Mouse (Mus musculus): Measurements from ENCODE around the gene Rbmxl1. TPM values are rescaled to one million over a fixed set of nuclear protein-coding genes. Genes with fewer than 3 reads are reported as not detected.
"Not testable (repeated sequence)": the region's sequence is repeated elsewhere in the genome, so short reads cannot be mapped to it uniquely, and the experiment has no call there.

Rbmxl1 gene
- polyA plus RNA-seq, 1 experiment from 2014 or later = 106 TPM

- DNase-seq (ENCODE audit: low read depth, low spot score) = no peak
- POLR2A ChIA-PET = no interaction called here
- in situ Hi-C loops (cut with MboI; ENCODE audit: low pct_unique_long_range_greater_than_20kb) = no loop called here
- H3K27me3 ChIP-seq = no peaks in the 10 kb centered on the region
- ATAC-seq = no peak
- CTCF ChIA-PET = interaction anchor here (1.2 to 1.5 kb wide), 2 partner anchors 8 to 14 kb away, joined by 3 to 4 read pairs; no protein-coding TSS in a partner anchor
- no peak for TF ChIP-seq CTCF (IDR thresholded peaks at IDR 0.05)
Measured at GRCm38 (mm10) chr8:78536716-78537115, 28.0 kb upstream of the Rbmxl1 start.

GRCm38 (mm10) chr8:78533981-78534380, 25.3 kb upstream of the Rbmxl1 start:
- no peaks in the 10 kb centered on the region for H3K27me3 ChIP-seq
- no peak for TF ChIP-seq CTCF (IDR thresholded peaks at IDR 0.05)
- DNase-seq (ENCODE audit: low read depth, low spot score) (no peak), ATAC-seq (no peak)
- in situ Hi-C loops (cut with MboI; ENCODE audit: low pct_unique_long_range_greater_than_20kb) = no loop called here
- CTCF ChIA-PET = no interaction called here
- POLR2A ChIA-PET = no interaction called here

GRCm38 (mm10) chr8:78515132-78515531, 6.4 kb upstream of the Rbmxl1 start:
- TF ChIP-seq CTCF (IDR thresholded peaks at IDR 0.05) = no peak
- no peaks in the 10 kb centered on the region for H3K27me3 ChIP-seq
- ChIA-PET POLR2A (no interaction called here), CTCF (interaction anchor here (0.8 kb wide), 1 partner anchor 29 kb away, joined by 3 read pairs; no protein-coding TSS in a partner anchor)
- in situ Hi-C loops (cut with MboI; ENCODE audit: low pct_unique_long_range_greater_than_20kb) = no loop called here
- DNase-seq (ENCODE audit: low read depth, low spot score) = no peak
- peak; percentile 57 for ATAC-seq

GRCm38 (mm10) chr8:78514706-78515105, 6.0 kb upstream of the Rbmxl1 start:
- in situ Hi-C loops (cut with MboI; ENCODE audit: low pct_unique_long_range_greater_than_20kb) = no loop called here
- no peaks in the 10 kb centered on the region for H3K27me3 ChIP-seq
- DNase-seq (ENCODE audit: low read depth, low spot score) (no peak), ATAC-seq (no peak)
- no peak for TF ChIP-seq CTCF (IDR thresholded peaks at IDR 0.05)
- ChIA-PET CTCF (interaction anchor here (0.8 kb wide), 1 partner anchor 30 kb away, joined by 3 read pairs; no protein-coding TSS in a partner anchor), POLR2A (no interaction called here)

- ATAC-seq (no peak), DNase-seq (ENCODE audit: low read depth, low spot score) (no peak)
- H3K27me3 ChIP-seq = no peaks in the 10 kb centered on the region
- TF ChIP-seq CTCF (IDR thresholded peaks at IDR 0.05) = no peak
- ChIA-PET CTCF (no interaction called here), POLR2A (no interaction called here)
- in situ Hi-C loops (cut with MboI; ENCODE audit: low pct_unique_long_range_greater_than_20kb) = no loop called here
Measured at GRCm38 (mm10) chr8:78513106-78513505, 4.4 kb upstream of the Rbmxl1 start.

GRCm38 (mm10) chr8:78510926-78511325, 2.2 kb upstream of the Rbmxl1 start:
- TF ChIP-seq CTCF (IDR thresholded peaks at IDR 0.05) = no peak
- no peaks in the 10 kb centered on the region for H3K27me3 ChIP-seq
- CTCF ChIA-PET = interaction anchor here (1.2 kb wide), 1 partner anchor 100 kb away, joined by 4 read pairs; no protein-coding TSS in a partner anchor
- POLR2A ChIA-PET = no interaction called here
- in situ Hi-C loops (cut with MboI; ENCODE audit: low pct_unique_long_range_greater_than_20kb) = no loop called here
- ATAC-seq (no peak), DNase-seq (ENCODE audit: low read depth, low spot score) (no peak)

GRCm38 (mm10) chr8:78510094-78510493, 1.4 kb upstream of the Rbmxl1 start:
- POLR2A ChIA-PET = interaction anchor here (1.0 kb wide), 1 partner anchor 63 kb away, joined by 3 read pairs; no protein-coding TSS in a partner anchor
- no peak for ATAC-seq

GRCm38 (mm10) chr8:78509273-78510031, 754 bp upstream of the Rbmxl1 start, which contains the start of gene Slc10a7:
Gene Slc10a7 (plus strand): TSS chr8:78509346.
- DNase-seq (ENCODE audit: low read depth, low spot score) (no peak), ATAC-seq (peak; percentile 95)
- H3K27me3 ChIP-seq = no peaks in the 10 kb centered on the region
- in situ Hi-C loops (cut with MboI; ENCODE audit: low pct_unique_long_range_greater_than_20kb) = no loop called here
- no peak for TF ChIP-seq CTCF (IDR thresholded peaks at IDR 0.05)
- POLR2A ChIA-PET = interaction anchor here (0.6 to 1.0 kb wide), 2 partner anchors 64 to 879 kb away, joined by 3 read pairs; no protein-coding TSS in a partner anchor
- CTCF ChIA-PET = no interaction called here

More at GRCm38 (mm10) chr8:78510094-78510493, 1.4 kb upstream of the Rbmxl1 start:
- TF ChIP-seq CTCF (IDR thresholded peaks at IDR 0.05) = no peak
- CTCF ChIA-PET = no interaction called here
- in situ Hi-C loops (cut with MboI; ENCODE audit: low pct_unique_long_range_greater_than_20kb) = no loop called here
- H3K27me3 ChIP-seq = no peaks in the 10 kb centered on the region
- DNase-seq (ENCODE audit: low read depth, low spot score) = no peak

- in situ Hi-C loops (cut with MboI; ENCODE audit: low pct_unique_long_range_greater_than_20kb) = no loop called here
- CTCF ChIA-PET = interaction anchor here (0.8 kb wide), 1 partner anchor 15 kb away, joined by 3 read pairs; no protein-coding TSS in a partner anchor
- no peak for DNase-seq (ENCODE audit: low read depth, low spot score)
Measured at GRCm38 (mm10) chr8:78507979-78508718, 549 bp downstream of the Rbmxl1 start.

GRCm38 (mm10) chr8:78502706-78503105, 6.0 kb downstream of the Rbmxl1 start:
- CTCF ChIA-PET = no interaction called here
- ATAC-seq (no peak), DNase-seq (ENCODE audit: low read depth, low spot score) (no peak)
- POLR2A ChIA-PET = no interaction called here
- in situ Hi-C loops (cut with MboI; ENCODE audit: low pct_unique_long_range_greater_than_20kb) = no loop called here
- no peaks in the 10 kb centered on the region for H3K27me3 ChIP-seq
- no peak for TF ChIP-seq CTCF (IDR thresholded peaks at IDR 0.05)

More at GRCm38 (mm10) chr8:78507979-78508718, 549 bp downstream of the Rbmxl1 start:
- POLR2A ChIA-PET = interaction anchor here (0.7 to 1.1 kb wide), 2 partner anchors 195 to 897 kb away, joined by 4 to 7 read pairs; no protein-coding TSS in a partner anchor
- no peaks in the 10 kb centered on the region for H3K27me3 ChIP-seq
- TF ChIP-seq CTCF (IDR thresholded peaks at IDR 0.05) = no peak
- peak; percentile 17 for ATAC-seq

GRCm38 (mm10) chr8:78496273-78496672, 12.4 kb downstream of the Rbmxl1 start:
- in situ Hi-C loops (cut with MboI; ENCODE audit: low pct_unique_long_range_greater_than_20kb); DNase-seq (ENCODE audit: low read depth, low spot score); CTCF ChIA-PET; ATAC-seq; POLR2A ChIA-PET: not testable (repeated sequence)
- peaks cover 20% of the 10 kb centered on the region for H3K27me3 ChIP-seq
